Mouse (Mus musculus) liver, adult 2 months (tissue): Measurements from ENCODE around the gene Prkcg.

Experiments used
- CTCF ChIP-seq: fragments of 200-500 bp; IDR thresholded peaks from 2 replicates; pipeline ENCODE4 v1.5.1; 2011; ENCODE audit warnings: low read depth, low read length, control low read depth
- POLR2A ChIP-seq: fragments of 200-500 bp; IDR thresholded peaks from 2 replicates; pipeline ENCODE4 v1.6.1; 2011; ENCODE audit warnings: low read length, control low read depth; ENCODE audit not compliant: insufficient read depth; ENCODE audit errors: extremely low read depth

DNA sequence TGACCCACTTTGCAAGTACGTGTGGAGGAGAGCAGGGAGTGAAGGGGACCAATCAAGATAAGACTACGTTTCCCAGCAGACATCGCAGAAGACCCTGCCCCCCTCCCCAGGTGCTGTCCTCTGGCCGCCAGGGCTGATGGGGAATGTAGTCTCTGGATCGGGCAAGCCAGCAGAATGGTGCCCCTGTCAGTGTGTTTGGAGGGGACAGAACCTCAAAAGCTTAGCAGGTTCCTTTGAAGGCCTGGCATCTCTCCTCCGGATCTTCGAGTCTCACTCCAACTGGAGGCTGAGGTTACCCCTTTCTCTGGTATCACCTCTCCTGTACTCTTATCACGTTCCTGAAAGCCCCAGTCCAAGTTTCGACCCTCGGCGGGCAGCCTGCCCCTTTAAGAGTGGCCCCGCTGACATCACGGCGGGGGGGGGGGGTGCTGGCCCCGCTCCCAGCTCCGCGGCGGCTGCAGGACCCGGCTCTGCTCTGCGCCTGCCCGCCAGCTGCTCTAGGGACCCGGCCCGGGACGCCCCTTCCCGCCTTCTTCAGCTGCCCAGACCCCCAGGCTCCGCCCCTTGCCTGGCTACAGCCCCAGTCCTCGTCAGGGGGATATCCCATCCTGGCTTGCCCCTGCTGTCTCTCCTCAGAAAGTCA is 42.7 kb downstream of the Prkcg start:
- TF ChIP-seq CTCF (no peak), POLR2A (no peak)
